Comparison of ENCODE assay signal across 16 mouse cellular contexts in genomic region chr13:26951461-26951860, GRCm38 (mm10).
"Had no signal": no experiment of that assay in that cellular context is flagged by ENCODE, and none has a peak within 500 bp of the region (broad histone marks: within the 10 kb centered on the region; RNA-seq: fewer than 3 reads in every experiment).

No protein-coding gene starts in this region.

- DNase-seq: kidney, adult 18-20 months; kidney, adult 9 months; kidney, postnatal 14 days; kidney, postnatal 4 days; liver, embryonic 13.5 days; lung, adult 2 months; lung, postnatal 14 days; lung, postnatal 4 days; midbrain, embryonic 14.5 days; right cerebral cortex, postnatal 14 days; spleen, adult 18-20 months; thymus, adult 2 months; thymus, postnatal 14 days; thymus, postnatal 4 days had no signal

- H3K9me3 ChIP-seq: liver, embryonic 13.5 days; stomach, embryonic 15.5 days had no signal

- H3K9ac ChIP-seq: liver, embryonic 13.5 days; stomach, embryonic 15.5 days had no signal

- H3K36me3 ChIP-seq: liver, embryonic 13.5 days; stomach, embryonic 15.5 days had no signal

- H3K27ac ChIP-seq: liver, embryonic 13.5 days; stomach, embryonic 15.5 days had no signal

- H3K4me2 ChIP-seq: liver, embryonic 13.5 days; midbrain, embryonic 11.5 days; stomach, embryonic 15.5 days had no signal

- H3K4me1 ChIP-seq: liver, embryonic 13.5 days; stomach, embryonic 15.5 days had no signal

- H3K27me3 ChIP-seq: liver, embryonic 13.5 days; stomach, embryonic 15.5 days had no signal

- H3K4me3 ChIP-seq: liver, embryonic 13.5 days; stomach, embryonic 15.5 days had no signal
